Comparison of ENCODE assay signal across 9 mouse cellular contexts in genomic region chr15:36901350-36901749, GRCm38 (mm10).
DNase-seq lines count a peak whose midpoint lies in the region; ATAC-seq lines count a peak whose summit lies in the region.
"Had no signal": no experiment of that assay in that cellular context is flagged by ENCODE, and none has a peak within 500 bp of the region (broad histone marks: within the 10 kb centered on the region; RNA-seq: fewer than 3 reads in every experiment).

No protein-coding gene starts in this region.

- peak overlapping the region; percentile 29 for H3K4me2 ChIP-seq in hindbrain, embryonic 15.5 days
- H3K4me2 ChIP-seq in midbrain, embryonic 15.5 days = peak overlapping the region; percentile 25

- WGBS in heart, embryonic 10.5 days = 49% methylated on average over 5 of the region's 5 CpGs
- 63% methylated on average over 5 of the region's 5 CpGs for WGBS in embryonic facial prominence, embryonic 10.5 days
- 63% methylated on average over 5 of the region's 5 CpGs for WGBS in hindbrain, embryonic 15.5 days
- 63% methylated on average over 5 of the region's 5 CpGs for WGBS in midbrain, embryonic 15.5 days

- no peak; the same call in 1 of the 2 replicates for ATAC-seq in hindbrain, embryonic 15.5 days (ENCODE audit: low FRiP score, low read depth)
- peak; percentile 60 for ATAC-seq in midbrain, embryonic 15.5 days (replicated peaks)

- H3K36me3 ChIP-seq in heart, embryonic 10.5 days = no peaks in the 10 kb centered on the region
- H3K36me3 ChIP-seq in embryonic facial prominence, embryonic 10.5 days (replicated peaks) = no peaks in the 10 kb centered on the region
- H3K36me3 ChIP-seq in hindbrain, embryonic 15.5 days = no peaks in the 10 kb centered on the region
- H3K36me3 ChIP-seq in midbrain, embryonic 15.5 days (replicated peaks) = no peaks in the 10 kb centered on the region

- H3K4me1 ChIP-seq in heart, embryonic 10.5 days = peaks cover 32% of the 10 kb centered on the region
- H3K4me1 ChIP-seq in embryonic facial prominence, embryonic 10.5 days = peaks cover 40% of the 10 kb centered on the region
- peaks cover 15% of the 10 kb centered on the region for H3K4me1 ChIP-seq in hindbrain, embryonic 15.5 days (replicated peaks)
- H3K4me1 ChIP-seq in midbrain, embryonic 15.5 days = peaks cover 21% of the 10 kb centered on the region

- H3K9me3 ChIP-seq in heart, embryonic 10.5 days = no peaks in the 10 kb centered on the region
- H3K9me3 ChIP-seq in embryonic facial prominence, embryonic 10.5 days = no peaks in the 10 kb centered on the region
- no peaks in the 10 kb centered on the region for H3K9me3 ChIP-seq in hindbrain, embryonic 15.5 days
- no peaks in the 10 kb centered on the region for H3K9me3 ChIP-seq in midbrain, embryonic 15.5 days

- H3K4me3 ChIP-seq in heart, embryonic 10.5 days = peak overlapping the region; percentile 16; the same call in 1 of the 2 replicates
- H3K4me3 ChIP-seq in embryonic facial prominence, embryonic 10.5 days = peak overlapping the region; percentile 23
- no peak overlapping the region for H3K4me3 ChIP-seq in hindbrain, embryonic 15.5 days
- H3K4me3 ChIP-seq in midbrain, embryonic 15.5 days = no peak overlapping the region

- H3K27me3 ChIP-seq in heart, embryonic 10.5 days (ENCODE audit: insufficient read depth, poor library complexity, severe bottlenecking) = no peaks in the 10 kb centered on the region
- H3K27me3 ChIP-seq in embryonic facial prominence, embryonic 10.5 days (replicated peaks; ENCODE audit: low read depth, poor library complexity, severe bottlenecking) = no peaks in the 10 kb centered on the region
- no peaks in the 10 kb centered on the region for H3K27me3 ChIP-seq in hindbrain, embryonic 15.5 days
- H3K27me3 ChIP-seq in midbrain, embryonic 15.5 days (replicated peaks) = no peaks in the 10 kb centered on the region

- no peak for DNase-seq in heart, embryonic 10.5 days (ENCODE audit: low spot score)
- no peak for DNase-seq in heart, postnatal 10 days
- no peak for DNase-seq in embryonic facial prominence, embryonic 10.5 days (ENCODE audit: low spot score)
- no peak for DNase-seq in thymus, postnatal 14 days
- no peak for DNase-seq in left cerebral cortex, postnatal 4 days
- no peak for DNase-seq in testis, postnatal 14 days (ENCODE audit: low spot score)
- DNase-seq: kidney, adult 8-10 months had no signal

- H3K9ac ChIP-seq in hindbrain, embryonic 15.5 days = peak overlapping the region; percentile 18; the same call in 1 of the 2 replicates
- peak overlapping the region; percentile 2; the same call in 1 of the 2 replicates for H3K9ac ChIP-seq in midbrain, embryonic 15.5 days

- intact Hi-C loops in heart, postnatal 10 days (cut with DNase I) = no loop called here
- intact Hi-C loops in left cerebral cortex, postnatal 4 days (cut with DNase I) = no loop called here

- peak overlapping the region; percentile 70 for H3K27ac ChIP-seq in heart, embryonic 10.5 days
- H3K27ac ChIP-seq in embryonic facial prominence, embryonic 10.5 days (replicated peaks) = peak overlapping the region; percentile 70
- H3K27ac ChIP-seq in hindbrain, embryonic 15.5 days (replicated peaks) = peak overlapping the region; percentile 65
- peak overlapping the region; percentile 66 for H3K27ac ChIP-seq in midbrain, embryonic 15.5 days

Comparison
In these comparisons a context has a peak if more than half of its experiments do, and no peak if none do; other contexts are left out.
1. H3K4me3 ChIP-seq: peak in heart, embryonic 10.5 days (single experiment) and embryonic facial prominence, embryonic 10.5 days (single experiment); none in hindbrain, embryonic 15.5 days (single experiment) and midbrain, embryonic 15.5 days (single experiment).
2. Peak in every context shown above with its lines, with median percentiles within 50 percentile points of each other: H3K27ac ChIP-seq.